Mouse (Mus musculus): Measurements from ENCODE around the gene Slc39a11.
A peak's percentile ranks its signal among the peaks of the same experiment; 100 is the strongest.
"Not testable (repeated sequence)": the region's sequence is repeated elsewhere in the genome, so short reads cannot be mapped to it uniquely, and the experiment has no call there.

Gene Slc39a11

DNA sequence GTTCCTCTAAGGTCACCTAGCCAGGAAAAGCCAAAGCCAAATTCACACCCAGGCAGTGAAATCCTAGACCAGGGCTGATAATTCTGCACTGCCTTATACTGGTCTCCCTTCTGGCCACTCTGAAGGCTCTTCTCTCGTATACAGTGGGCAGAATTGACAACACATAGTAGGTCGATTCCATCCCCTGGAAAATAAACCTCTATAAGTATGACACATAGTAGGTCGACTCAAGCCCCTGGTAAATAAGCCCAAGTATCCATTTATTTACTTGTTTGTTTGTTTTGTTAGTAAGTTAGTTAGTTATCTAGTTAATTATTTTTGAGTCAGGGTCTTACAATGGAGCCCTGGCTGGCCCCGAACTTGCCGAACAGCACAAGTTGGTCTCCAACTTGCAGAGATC lies 54.7 kb downstream of the Slc39a11 start:
- DNase-seq = no peak

DNA sequence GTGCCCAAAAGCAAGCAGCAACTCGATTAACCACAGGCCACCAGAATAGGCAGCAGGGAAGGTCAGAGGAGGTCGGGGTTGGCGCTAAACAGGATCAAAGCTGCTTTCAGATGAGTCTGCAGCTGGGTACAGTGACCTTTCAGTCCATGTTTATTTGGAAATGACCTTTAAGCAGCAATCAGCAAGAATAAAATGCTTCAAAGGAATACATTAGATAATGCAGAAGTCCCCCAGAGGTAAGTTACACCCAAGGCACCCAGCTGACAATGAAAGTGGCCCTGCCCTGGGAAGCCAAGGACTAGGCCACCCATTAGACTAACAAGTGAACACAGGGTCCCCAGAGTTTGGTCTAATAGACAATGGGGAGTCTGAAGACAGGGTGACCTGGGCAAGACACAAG lies 60.9 kb downstream of the Slc39a11 start:
- no peak for DNase-seq

DNA sequence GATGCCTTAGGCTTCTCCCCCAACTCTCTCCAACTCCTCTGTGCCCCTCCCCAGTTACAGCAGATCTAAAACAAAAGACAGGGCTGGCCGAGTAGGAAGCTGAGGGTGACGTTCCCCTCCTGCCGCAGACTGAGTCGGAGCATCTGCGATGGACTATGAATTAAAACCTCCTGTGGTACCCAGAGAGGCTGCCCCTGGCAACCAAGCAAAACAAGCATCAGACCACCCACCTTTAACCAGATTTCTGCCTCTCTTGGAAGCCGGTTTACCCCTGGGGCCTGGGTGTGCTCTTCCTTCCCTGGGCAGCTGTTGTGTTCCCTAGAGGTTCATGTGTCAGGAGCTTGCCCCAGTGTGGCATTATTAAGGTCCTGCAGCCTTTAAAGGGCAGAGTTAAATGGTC lies 63.5 kb downstream of the Slc39a11 start:
- no peak for DNase-seq

DNA sequence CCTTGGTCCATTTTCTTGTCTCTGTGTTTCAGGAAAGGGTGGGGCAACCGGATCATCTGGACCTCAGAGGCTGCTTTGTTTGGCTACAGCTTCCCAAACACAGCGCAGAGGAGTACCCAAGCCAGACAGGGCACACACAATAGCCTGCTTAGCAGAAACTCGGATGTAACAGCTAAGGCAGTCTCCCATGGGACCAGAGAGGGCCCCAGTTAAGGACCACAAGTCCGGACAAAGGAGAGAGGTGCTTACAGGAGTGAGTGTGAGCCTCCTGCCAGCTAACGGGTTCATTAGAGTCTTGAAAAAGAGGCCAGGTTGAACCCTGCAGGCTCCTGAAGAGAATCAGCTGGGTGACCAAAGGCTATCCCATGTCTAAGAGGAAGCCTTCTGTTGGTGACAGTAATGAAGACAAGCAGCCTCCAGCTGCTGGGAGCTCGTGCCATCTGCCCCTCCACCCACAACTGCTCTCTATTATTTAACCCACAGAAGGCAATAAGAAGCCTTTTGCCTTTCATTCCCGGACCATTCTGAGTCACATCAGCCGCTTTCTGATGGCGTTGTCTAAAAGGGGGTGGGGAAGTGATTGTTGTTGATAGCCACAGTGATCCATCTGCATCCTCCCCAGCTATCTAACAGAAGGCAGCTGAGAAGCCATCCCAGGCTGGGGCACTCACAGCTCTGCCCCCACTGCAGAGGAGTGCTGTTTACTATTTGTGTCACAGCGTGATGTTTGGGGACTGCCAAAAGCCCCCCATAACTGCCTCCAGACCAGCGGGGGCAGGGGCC lies 65.8 kb downstream of the Slc39a11 start:
- DNase-seq = no peak

DNA sequence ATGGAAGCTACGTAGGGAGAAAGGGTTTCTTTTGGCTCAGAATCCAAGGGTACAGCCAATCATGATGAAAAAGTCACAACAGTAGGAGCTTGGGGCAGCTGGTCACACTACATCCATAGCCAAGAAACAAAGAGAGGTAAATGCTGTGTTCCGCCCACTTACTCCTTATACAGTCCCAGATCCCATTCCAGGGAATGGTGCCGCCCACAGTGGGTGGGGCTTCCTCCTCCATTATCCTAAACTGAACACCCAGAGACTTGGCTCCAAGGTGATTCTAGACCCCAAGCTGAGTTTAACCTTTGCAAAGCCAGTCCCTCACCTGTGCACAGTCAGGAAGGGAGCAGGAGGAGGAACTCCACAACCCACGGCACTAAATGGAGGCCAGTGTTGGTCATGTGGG lies 72.7 kb downstream of the Slc39a11 start:
- no peak for DNase-seq

DNA sequence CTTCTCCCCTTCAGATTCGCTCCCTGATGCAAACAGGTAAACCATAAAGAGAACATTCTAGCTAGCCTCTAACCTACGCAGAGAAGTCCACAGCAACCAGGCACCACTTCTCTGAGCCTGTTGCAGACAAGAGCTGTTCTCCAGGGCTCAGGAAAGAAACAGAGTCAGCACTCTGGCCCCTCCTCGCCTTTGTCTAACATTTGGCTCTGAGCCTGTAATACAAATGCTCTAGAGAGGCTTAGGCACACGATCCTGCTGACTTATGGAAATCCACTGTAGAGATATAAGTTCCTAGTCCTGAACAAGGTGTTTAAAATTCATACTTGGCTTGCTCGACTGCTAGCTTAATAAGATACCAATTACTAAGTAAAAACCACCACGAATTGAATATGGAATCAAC lies 77.2 kb downstream of the Slc39a11 start:
- no peak for DNase-seq

DNA sequence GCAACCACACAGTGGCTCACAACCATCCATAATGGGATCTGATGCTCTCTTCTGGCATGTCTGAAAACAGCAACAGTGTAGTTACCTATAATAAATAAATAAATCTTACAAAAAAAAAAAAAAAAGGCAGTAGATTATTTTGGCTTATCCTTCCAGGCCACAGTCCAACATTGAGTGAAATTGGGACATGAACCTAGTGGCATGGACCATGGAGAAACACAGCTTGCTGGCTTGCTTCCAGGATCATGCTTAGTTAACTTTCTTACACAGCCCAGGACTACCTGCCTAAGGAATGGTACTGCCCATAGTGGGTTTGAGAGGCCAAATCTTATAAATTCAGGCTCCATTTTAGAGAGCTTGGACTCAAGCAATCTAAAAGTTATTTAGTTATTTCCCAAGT lies 78.3 kb downstream of the Slc39a11 start:
- no peak for DNase-seq

DNA sequence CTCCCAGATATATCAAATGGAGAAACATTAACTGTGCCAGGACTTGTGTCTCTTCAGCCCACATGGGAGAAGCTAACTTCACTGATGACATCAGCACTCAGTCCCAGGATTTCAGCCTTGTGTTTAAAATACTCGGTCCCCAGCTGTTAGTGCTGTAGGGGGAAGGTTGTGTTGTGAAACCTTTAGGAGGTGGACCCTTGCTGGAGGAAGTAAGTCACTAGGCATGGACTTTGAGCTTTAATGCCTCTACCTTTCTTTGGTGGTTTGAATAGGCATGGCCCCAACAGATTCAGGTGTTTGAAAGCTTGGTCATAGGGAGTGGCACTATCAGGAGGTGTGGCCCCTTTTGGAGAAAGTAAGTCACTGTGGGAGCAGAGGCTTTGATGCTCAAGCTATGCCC lies 80.9 kb downstream of the Slc39a11 start:
- no peak for DNase-seq

DNA sequence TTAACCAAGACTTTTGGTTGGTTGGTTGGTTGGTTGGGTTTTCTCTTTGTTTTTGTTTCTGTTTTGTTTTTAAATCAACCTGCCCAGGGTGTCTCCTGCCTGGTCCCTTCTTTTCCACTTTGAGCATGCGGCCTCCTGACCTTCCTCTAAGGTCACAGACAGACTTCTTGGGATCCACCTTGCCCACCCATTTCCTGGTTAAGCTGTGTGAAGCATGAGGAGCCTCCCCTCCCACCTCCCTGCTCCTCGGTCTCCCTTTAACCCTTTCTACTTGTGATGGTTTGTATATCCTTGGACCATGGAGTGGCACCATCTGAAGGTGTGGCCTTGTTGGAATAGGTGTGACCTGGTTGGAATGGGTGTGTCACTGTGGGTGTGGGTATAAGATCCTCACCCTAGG lies 82.0 kb downstream of the Slc39a11 start:
- DNase-seq = not testable (repeated sequence)

DNA sequence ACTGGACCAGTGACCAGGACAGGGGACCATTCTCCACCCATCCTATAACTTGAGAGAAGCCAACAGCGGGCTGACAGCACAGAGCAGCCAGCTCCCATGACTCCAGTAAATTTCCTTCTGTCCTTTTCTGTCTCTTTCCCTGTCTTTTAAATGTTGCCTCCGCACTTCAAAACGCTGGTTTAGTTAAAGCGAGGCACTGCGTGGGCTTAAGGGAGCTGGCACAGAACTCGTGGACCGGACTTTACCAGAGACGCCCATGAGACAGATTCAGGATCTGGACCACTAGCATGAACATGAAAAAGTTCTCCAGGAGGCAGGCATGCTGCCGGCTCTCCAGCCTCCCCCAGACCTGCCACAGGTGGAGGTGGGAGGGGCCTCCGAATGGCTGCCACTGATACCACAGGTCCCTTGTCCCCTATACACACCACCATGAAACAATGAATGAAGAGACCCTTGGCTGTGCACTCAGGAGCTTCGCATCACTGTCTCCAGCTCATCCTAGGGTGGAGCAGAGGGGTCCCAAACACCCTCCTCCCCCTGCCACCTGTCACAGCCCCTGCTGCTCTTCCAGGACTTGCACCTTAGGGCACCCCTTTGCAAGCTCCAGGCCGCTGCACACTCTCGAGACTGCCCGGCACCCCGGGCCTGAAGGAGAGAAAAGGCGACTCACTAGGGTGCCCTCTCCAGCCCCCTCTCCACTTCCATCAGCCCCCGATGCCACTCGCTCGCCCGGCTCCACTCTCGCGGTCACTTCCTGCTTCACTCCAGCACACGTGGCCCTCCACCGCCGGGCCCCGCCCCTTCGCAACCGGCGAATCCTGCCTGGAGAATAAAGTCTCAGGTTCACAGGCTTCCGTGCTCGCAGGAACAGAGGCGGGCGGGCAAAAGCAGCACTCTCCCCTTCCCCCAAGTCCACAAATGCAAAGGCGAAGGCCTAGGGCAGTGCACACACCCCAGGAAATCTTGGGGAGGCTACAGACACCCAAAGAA lies 84.6 kb downstream of the Slc39a11 start:
- peak; percentile 82 to 89 for DNase-seq

DNA sequence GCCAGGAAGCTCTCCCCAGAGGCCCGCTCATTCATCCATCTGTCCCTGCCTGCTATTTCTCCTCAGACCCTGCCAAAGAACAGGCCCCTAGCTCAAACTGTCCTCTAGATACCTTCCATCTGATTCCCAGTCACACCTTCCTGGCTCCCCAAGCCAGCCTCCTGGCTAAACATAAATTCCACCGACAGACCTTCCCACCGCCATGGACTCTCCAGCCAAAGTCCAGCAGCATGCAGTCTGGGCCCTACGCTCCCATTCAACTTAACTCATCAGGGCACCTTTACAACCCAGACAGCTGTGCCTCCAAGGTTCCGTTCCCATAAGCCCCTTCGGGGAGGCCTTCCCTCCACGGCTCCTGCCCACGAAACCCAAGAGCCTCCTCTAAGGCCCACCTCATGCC lies 87.6 kb downstream of the Slc39a11 start:
- no peak for DNase-seq

DNA sequence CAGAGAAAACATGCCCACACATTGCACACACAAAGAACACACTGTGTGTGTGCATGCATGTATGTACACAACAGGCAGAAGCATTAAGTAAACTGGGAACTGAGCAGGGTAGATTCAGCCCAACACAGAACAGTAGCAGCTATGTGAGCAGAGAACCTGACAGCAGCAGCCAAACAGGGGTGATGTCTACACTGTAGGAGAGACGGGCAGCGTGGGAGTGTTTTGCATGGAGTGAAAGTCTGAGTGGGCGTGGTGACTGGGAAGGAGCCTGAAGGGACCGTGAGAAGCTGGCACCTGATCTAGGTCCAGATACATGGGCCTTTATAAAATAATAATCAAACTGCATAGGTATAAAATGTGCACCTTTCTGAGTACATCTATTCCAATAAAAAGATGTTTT lies 89.7 kb downstream of the Slc39a11 start:
- no peak for DNase-seq

DNA sequence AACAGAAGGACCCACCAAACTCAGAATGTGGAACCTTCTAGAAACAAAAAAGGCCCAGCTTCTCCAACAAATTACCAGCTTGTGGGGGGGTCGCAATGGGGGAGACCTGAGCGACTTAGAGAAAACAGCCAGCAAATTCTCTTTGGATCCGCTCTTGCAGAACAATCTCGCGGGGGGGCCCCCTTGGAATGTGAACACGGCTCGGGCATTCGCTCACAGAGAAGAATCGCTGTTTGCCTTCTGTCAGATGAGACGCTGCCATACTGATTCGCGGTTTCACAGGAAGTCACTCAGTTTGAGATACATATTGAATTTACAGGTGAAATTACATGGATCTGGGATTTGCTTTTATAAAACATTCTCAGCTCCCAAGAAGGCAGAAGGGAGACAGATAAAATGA lies 91.4 kb downstream of the Slc39a11 start:
- peak; percentile 62 to 81 for DNase-seq

DNA sequence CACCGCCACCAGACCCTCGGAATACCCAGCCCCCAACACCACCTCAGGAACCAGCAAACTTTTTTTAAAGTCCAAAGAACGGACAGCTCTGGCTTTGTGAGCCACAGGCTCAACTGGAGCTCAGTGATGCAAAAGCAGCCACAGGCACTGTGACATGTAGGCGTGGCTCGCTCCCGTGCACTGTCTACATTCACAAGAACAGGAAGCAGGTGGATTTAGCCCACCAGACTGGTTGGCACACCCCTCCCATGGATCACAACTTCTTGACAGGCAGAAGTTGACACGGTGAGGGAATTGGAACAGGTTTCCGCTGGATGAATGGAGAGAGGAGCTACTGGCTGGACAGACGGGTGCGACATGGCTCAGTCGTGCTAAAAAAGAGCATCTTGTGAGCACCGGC lies 93.7 kb downstream of the Slc39a11 start:
- no peak for DNase-seq

DNA sequence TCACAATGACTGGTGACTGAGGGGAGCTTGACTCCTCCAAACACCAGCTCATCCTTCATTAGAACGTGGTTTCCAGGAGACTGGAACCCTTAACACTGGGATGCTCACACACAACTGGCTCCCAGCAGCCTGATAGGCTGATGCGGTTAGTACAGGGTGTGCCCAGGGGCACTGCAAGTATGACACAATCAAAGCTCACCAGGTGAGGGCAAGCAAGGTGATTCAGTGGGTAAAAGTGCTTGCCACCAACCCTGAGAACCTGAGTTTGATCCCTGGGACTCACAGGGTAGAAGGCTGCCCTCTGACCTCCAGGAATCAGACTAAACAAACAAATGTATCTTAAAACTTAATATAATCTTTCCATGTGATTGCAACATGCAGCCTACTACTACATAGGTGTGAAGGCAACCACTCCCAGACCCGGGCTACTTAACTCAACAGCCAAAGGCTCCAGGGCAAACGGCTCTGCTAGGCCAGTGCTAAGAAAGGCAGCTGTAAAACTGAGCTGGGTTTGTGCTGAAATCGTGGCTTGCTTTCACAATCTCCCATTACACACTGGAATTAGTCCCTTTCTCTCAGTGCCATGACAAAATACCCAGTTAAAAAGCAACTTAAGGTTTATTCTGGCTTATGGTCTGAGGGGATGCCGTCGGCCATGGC lies 95.0 kb downstream of the Slc39a11 start:
- DNase-seq = no peak

DNA sequence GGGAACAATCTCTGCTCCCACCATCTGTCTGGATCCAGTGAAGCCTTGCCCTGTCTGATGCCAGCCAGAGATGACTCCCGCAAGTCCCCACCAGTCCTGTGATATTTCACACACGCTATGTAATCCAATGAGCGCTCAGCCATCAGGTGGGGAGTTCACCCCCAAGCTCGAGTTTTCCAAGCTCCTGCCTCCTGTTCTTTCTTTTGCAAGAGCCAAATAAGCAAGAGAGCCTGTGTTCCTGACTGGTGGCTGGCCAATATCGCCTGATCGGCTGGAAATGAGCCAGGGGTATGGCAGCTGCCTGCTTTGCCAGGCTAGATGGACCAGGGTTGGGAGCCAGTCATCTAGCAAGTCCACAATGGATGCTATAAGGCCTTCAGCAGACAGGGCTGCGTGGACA lies 95.7 kb downstream of the Slc39a11 start:
- peak; percentile 84 to 90 for DNase-seq

DNA sequence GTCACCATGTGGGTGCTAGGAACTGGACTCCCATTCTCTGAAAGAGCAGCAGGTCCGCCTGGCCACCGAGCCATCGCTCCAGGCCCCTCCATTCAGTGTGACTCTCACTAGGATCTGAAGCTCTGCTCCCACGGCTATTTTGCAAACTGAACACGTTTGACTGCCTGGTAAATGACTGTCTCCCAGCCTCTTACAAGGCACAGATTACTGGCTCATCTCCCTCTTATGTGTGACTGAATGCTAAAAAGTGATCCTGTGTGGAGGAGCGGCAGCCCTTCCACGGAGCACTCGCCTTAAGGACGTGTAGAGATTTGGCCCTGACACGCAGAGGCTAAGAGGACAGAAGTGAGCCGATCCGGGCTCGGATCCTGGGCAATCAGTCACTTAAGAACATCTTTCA lies 96.3 kb downstream of the Slc39a11 start:
- no peak for DNase-seq

DNA sequence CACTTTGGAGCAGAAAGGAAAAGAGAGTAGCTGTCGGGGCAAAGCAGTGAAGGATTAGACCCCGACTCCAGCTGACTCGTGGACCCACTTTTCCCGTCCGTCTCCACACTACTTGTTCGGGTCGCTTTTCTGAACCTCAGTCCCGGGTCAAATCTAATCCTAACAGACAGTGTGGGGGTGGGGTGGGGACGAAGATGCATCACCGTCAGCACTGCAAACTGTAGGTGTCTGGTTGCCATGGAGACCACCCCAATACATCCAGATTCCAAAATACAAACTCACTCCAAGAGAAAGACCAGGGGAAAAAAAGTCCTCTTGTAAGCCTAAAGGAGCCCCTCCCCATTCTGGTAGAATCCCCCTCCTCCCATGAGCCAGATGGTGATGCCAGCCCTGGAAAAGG lies 97.3 kb downstream of the Slc39a11 start:
- no peak for DNase-seq

DNA sequence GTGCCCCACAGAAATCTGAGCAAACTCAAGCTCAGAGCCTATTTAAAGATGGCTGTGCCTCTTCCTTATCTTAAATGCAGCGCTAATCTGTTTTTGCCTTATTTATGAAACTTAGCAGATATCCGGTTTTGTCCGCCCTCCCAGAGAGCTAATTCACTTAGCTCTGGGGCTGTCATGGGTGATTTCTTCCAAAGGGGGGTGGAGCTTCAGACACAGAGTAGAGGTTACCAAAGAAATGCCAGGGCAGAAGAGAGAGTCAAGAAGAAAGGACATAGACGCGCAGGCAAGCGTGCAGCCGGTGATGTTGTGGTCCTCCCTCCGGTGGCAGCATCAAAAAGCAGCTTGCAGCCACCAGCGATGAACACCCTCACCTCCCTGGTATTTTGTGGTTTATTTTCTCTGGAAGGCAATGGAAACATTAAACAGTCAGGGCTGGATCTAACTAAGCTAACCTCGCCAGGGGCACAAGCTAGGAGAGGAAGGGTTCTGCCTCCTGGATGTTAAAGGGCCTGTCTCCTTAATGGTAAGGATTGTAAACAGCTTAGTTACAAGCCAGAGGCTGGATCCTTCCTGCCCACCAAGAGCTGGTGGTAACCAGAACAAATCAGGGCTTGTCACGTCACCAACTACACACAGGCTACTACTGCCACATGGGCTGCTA lies 103.5 kb downstream of the Slc39a11 start:
- DNase-seq = no peak

DNA sequence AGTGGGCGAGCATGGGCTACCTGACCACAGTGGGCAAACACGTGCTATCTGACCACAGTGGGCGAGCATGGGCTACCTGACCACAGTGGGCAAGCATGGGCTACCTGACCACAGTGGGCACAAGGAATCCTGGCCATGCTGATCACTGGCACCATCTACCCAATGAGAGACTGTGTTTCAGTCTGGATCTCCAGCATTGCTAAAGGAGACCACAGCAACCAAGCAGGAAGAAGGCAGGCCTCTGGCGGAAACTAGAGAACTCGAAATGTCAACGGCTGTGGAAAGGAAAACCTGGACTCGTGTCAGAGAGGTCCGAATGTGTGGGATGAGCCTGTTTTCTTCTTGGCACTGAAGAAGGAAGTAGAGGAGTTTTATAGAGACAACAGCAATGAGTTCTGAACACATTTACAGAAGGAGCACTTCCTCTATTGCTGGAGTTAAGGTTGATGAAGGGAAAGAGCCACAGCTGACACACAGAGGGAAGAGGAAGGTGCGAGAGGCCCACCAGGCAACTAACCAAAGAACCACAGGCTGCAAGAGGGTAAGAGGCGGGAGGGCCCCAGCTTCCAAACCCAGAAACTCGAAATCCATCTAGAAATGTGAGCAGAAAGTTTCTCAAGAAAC lies 105.8 kb downstream of the Slc39a11 start:
- DNase-seq = no peak

DNA sequence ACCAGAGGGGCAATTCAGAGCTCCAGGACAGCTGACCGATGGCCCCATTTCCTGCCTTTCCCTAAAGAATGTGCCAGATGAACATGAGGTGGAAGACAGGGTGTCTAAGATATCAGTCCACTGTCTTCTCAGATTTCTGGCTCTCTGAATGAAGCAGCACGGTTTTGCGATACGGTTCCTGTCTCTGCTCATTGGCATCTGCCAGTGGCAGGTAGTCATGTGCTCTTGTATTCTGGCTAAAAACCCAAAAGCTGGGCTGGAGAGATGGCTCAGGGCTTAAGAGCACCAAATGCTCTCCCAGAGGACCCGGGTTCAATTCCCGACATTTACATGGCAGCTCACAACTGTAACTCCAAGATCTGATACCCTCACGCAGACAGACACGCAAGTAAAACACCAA lies 108.8 kb downstream of the Slc39a11 start:
- peak in 1 of 2 experiments; percentile 38 for DNase-seq

DNA sequence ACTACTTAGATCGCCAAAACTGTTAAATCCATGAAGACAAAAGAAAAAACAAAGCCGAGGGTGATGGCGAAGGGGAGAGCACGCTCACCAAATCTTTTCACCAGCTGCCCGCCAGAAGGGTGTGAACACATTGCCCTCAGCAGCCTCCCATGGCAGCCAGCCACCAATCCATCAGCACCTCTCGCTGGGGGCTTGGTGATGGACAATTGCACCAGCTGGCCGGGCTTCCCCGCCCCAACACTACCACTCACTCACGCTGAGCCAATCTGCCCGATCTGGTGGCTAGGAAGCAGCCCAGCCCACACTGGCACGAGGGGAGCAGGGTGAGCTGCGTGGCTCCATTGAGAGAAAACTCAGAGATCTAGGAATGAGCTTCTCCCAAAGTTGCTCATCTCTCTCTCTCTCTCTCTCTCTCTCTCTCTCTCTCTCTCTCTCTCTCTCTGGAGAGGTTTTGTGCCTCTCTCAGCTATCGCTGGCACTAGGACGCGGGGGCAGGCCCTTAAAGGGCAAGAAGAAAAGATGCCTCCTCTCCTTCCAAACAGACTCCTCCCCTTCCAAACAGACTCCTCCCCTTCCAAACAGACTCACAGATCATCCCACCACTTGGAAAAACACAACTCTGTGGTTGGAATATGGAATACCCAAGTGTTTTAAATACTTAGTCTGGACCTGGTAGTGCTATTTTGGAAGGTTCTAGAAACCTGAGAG lies 110.2 kb downstream of the Slc39a11 start:
- peak; percentile 97 to 99 for DNase-seq
